Mouse (Mus musculus): Measurements from ENCODE around the gene Pold4. TPM values are rescaled to one million over a fixed set of nuclear protein-coding genes. Genes with fewer than 3 reads are reported as not detected.

Gene Pold4
- total RNA-seq, 4 experiments from 2014 or later: 16.1 to 23.6 (median 22.1) TPM

DNA sequence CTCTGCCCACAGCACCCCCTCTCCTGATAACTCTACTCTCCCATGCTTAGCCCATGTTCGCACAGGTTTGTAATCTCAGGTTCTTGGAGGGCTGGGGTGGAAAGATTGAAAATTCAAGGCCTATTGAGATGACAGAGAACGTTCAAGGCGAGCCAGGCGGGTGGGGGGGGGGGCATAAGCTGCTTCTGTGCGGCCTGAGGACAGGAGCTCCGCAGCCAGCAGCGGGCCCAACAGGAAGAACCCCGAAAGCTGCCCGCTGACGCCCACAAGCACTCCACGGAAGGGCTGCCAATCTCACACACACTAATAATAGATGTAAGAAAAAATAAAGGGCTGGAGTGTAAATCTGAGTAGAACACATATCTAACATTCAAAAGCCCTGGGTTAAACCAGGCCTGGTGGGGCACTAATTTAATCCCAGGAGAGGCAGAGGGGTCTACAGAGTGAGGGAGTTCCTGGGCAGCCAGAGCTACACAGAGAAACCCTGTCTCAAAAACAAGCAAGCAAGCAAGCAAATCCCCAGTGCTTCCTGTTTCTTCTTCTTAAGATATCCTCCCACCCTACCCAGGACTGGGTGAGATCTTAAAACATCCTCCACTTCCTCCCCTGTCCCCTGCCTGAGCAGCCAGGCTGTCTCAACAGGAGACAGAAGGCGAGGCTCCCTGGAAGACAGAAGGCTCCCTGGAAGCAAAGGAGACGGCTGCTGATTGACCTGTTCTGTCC is 27.9 kb upstream of the Pold4 start:
- DNase-seq (ENCODE audit: low spot score in 2 of 2): no peak

DNA sequence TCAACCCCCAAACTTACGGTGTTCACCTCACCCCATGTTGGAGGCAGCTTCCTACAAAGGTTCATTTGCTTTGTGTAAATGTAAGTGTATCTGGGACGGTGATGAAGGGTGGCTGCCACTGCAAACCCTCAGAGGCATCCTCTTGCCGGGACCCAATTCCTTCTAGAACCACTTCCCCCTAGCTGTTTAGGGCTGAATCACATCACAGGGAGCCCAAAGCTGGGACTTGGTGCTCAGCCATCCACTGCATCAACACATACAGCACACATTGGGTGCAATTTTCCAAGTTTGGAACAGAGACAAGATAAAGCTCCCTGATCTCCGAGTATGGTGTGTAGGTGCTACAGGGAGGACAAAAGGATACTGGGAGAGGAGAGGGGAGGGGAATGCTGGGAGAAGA is 26.8 kb upstream of the Pold4 start:
- no peak for DNase-seq (ENCODE audit: low spot score in 2 of 2)

DNA sequence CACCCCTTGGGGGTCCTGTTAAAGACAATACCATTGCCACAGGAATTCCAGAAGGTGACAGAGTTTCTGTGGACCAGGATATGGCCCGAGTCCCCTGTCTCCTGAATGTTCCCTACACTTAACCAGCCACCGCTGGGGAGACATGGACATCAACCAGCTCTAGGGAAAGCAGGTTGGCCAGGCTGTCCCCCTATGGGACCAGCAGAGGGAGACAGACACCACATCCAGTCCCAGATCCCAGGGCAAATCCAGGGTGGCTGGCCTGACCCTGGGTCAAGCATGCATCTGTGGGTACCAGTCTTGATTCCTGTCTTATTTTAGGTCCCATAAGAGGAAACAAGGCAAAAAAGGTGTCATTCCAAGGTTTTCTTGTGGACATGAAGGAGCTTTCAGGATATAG is 24.7 kb upstream of the Pold4 start:
- DNase-seq (ENCODE audit: low spot score in 2 of 2): no peak

DNA sequence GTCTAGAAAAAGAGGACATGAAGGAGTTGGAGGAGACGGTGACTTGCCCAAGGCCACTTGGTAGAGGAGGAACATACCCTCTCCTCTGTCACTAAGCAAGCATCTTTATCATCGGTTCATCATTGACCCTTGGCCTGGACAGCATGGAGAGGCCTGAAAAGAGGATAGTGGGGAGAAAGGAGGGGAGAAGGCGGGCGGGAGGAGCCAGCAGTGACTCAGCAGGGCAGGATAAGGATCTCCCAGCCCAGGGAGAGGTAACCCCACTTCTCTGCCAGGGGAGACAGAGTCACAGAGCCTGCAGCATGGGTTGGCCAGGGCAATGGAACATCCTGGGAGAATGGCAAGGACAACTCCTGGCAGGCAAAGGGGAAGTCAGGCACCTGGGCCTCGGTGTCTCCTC is 23.1 kb upstream of the Pold4 start:
- no peak for DNase-seq (ENCODE audit: low spot score in 2 of 2)

DNA sequence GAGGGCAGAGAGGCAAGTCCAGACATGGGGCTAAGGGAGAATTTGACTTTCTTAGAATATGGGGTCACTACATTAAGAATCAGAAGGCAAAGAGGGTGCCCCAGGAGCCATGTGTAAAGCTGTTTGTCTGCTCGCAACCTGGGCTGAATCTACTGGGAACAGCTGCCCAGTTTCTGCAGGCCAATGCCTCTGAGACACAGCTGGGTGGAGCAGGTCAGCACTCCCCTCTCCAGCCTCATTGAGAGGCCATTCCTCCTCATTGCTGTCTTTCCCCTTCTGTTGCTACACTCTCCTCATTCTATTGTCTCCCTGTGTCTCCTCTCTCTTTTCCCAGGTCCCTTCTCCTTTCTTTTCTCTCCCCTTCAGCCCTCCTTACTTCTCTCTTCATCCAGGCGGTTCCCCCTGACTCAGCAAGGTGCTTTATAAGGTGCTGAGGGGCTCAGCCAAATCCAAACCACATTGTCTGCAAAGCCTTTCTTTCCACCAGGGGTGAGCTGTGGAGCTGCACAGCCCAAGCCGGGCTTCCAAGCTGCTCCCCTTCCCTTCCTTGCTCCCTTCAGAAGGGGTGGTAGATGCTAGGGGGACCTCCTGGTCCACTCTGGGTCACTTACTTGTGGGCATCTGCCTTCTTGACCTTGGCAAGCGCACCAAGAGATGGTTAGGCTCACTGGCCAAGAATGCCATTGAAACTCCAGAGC is 19.7 kb upstream of the Pold4 start:
- no peak for DNase-seq (ENCODE audit: low spot score in 2 of 2)

- no peak for DNase-seq (ENCODE audit: low spot score in 2 of 2)
These were observed 18.1 kb upstream of the Pold4 start for GRCm38 (mm10) chr19:4213524-4213974.

DNA sequence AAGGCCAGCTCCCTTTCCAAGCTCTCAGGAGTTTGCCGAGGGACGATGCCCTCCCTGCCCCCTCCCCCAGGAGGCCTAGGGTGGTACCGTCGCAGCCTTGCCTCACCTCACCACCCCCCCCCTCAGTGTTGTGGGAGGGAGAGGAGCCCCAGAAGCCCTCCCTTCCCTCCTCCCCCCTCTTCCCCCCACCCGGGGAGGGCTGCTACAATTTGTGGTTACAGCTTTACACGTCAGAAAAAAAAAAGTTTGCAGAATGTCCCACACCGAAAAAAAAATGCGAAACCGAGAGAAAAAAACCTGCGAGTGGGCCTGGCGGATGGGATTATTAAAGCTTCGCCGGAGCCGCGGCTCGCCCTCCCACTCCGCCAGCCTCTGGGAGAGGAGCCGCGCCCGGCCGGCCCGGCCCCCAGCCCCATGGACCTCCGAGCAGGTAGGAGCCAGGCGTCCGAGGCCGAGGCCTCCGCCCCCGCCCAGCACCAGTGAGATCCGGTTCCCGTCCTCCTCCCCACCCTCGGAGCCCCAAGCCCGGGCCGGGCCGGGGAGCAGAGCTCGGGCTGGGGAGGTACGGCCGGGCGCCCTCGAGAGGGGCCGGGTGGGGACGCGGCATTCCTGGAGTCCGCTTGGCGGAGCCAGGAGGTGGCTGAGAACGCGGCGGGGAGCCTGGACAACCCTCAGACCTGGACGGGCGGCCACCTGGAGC is 17.5 kb upstream of the Pold4 start, which contains the start of the genes Clcf1 and AC109138.7:
Clcf1 (plus strand) TSS at position 168 of the 700 bp plus-strand sequence.
AC109138.7 (plus strand) TSS at position 287 of the 700 bp plus-strand sequence.
- no peak for DNase-seq (ENCODE audit: low spot score in 2 of 2)

DNA sequence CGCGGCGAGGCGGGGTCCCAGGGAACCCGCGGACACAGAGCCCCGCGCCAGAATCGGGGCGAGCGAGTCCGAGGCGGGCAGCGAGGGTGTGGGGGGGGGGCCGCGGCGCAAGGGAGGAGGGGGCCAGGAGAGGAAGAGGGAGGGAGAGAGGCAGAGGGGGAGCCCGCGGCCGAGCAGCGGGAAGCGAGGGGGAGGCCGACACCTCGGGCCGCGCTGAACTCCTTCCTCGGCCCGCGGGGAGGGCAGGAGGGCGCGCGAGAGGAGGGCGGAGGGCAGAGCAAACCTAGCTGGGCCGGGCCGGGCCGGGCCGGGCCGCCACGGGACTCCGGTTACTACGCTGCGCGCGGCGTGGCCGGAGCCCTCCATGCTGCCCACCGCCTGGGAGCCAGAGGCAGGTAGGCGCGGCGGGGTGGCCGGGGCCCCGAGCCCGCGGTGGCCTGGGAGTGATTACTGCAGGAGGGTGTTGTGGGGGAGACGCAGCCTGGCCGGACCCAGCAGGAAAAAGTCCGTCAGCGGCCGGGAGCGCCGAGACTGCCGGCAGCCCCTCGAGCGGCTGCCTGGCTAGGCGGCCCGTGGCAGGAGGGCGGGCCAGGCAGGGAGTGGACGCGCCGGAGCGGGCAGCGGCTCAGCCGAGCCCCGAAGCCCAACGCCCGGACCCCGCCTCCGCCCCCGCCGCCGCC is 16.8 kb upstream of the Pold4 start:
- DNase-seq (ENCODE audit: low spot score in 2 of 2): no peak

- no peak for DNase-seq (ENCODE audit: low spot score in 2 of 2)
These were observed 16.3 kb upstream of the Pold4 start for GRCm38 (mm10) chr19:4215451-4215840.

- no peak for DNase-seq (ENCODE audit: low spot score in 2 of 2)
These were observed 15.5 kb upstream of the Pold4 start for GRCm38 (mm10) chr19:4216041-4216685.

DNA sequence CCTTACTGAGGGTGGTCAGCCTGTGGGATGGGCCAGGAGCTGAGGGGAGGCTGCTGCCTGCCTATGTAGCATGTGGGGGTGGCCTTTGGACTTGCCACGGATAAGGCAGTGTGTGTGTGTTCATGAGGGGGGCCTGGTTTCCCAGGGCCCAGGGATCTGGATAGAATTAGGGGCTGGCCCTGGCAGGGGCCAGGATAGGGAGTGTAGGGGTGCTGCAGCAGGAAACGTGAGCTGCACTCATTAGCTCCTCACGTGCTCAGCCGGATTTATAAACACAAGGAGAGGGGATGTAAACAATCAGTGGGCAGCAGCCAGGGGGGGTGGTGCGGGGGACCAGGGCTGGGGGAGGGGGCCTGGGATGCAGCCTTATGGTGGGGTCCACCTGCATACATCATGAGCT is 14.6 kb upstream of the Pold4 start:
- no peak for DNase-seq (ENCODE audit: low spot score in 2 of 2)

GRCm38 (mm10) chr19:4217855-4218254 is 13.8 kb upstream of the Pold4 start:
- DNase-seq (ENCODE audit: low spot score in 2 of 2): no peak

- no peak for DNase-seq (ENCODE audit: low spot score in 2 of 2)
These were observed 13.4 kb upstream of the Pold4 start for GRCm38 (mm10) chr19:4218293-4218692.

DNA sequence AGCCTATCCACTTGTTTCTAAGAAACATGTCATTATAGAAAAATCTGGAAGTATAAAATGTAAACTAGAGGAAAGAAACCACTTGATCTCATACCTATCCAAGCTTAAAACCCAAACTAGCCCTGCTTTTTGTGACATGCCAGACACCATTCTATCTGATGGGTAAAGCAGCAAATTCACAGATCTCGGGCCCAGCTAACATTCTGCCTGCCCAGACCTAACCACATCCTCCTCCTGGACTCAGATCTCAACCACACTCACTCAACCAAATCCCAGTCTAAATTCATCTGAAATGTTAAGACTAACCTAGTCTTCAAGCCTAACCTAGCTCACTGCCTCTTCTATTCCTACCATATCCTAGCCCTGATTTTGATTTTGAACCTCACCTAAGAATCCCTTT is 12.9 kb upstream of the Pold4 start:
- DNase-seq (ENCODE audit: low spot score in 2 of 2): no peak

- DNase-seq (ENCODE audit: low spot score in 2 of 2): no peak
These were observed 11.8 kb upstream of the Pold4 start for GRCm38 (mm10) chr19:4219943-4220342.

DNA sequence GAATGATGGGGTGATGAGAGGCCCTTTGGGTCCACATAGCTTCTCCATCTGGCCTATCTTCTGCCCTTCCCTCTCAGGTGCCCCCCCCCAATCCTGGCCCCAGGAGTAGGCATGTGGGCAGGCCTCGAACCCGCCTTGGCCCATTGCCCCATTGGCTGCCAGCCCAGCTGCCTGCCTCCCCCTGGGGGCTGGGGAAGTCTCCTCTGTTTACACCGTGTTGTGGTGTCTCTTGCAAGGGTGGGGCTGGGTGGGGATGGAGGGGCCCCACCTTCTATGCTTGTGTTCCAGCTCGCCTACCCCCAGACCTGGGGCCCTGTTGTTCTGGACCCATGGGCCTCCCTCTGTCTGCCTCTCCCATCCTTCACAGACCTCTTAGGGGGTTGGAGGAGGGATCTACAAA is 11.3 kb upstream of the Pold4 start:
- no peak for DNase-seq (ENCODE audit: low spot score in 2 of 2)

- DNase-seq (ENCODE audit: low spot score in 2 of 2): no peak
These were observed 10.5 kb upstream of the Pold4 start for GRCm38 (mm10) chr19:4220957-4221743.

DNA sequence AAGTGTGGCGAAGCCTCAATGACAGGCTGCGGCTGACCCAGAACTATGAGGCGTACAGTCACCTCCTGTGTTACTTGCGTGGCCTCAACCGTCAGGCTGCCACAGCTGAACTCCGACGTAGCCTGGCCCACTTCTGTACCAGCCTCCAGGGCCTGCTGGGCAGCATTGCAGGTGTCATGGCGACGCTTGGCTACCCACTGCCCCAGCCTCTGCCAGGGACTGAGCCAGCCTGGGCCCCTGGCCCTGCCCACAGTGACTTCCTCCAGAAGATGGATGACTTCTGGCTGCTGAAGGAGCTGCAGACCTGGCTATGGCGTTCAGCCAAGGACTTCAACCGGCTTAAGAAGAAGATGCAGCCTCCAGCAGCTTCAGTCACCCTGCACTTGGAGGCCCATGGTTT is 9.5 kb upstream of the Pold4 start:
- DNase-seq (ENCODE audit: low spot score in 2 of 2): no peak

DNA sequence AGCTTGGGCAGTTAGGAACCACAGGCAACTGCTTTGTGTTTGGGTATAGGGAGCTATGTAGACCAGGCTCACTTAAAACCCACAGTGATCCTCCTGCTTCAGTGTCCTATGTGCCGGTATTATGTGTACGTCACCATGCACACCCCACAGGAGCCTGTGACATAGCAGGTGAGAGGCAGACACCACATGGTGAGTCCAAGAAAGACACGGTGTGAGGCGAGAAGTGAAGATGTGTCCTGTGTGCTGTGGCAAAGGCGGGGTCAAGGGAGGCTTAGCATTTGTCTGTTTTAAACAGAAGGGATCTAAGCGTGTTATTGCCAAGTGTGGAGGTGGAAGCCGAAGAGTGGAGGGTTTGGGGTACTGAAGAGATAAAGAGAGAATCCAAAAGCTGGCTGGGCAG is 4.9 kb upstream of the Pold4 start:
- no peak for DNase-seq (ENCODE audit: low spot score in 2 of 2)

GRCm38 (mm10) chr19:4227446-4227845 is 4.3 kb upstream of the Pold4 start:
- DNase-seq (ENCODE audit: low spot score in 2 of 2): no peak
